Mouse (Mus musculus): ENCODE measurements around the gene Mymx. TPM values are rescaled to one million over a fixed set of nuclear protein-coding genes. Genes with fewer than 3 reads are reported as not detected.
"Not testable (repeated sequence)": the region's sequence is repeated elsewhere in the genome, so short reads cannot be mapped to it uniquely, and the experiment has no call there.

Gene Mymx
- not detected for total RNA-seq (2021)

DNA sequence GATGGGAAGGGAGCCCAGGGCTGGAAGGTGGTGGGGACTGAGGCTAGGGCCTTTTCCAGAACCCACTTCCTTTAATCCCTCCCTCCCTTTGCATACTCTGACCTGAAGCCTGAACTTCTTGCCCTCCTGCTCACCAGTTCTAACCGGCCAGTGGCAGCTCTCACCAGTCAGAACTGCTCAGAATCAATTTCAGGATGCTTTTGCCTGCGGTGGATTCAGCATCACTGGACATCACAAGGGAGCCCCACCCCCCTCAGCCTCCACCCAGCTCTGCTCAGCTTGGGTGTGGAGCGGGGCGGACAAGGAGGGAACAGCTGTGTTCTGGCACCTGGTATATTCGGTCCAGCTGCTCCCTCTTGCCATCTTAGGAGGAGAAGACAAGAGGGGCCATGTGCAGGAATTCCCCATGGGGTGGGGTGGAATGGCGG, at the start of gene Mymx:
Mymx (minus strand) TSS at position 226 of the 428 bp plus-strand sequence.
- intact Hi-C loops (cut with DNase I) = no loop called here

DNA sequence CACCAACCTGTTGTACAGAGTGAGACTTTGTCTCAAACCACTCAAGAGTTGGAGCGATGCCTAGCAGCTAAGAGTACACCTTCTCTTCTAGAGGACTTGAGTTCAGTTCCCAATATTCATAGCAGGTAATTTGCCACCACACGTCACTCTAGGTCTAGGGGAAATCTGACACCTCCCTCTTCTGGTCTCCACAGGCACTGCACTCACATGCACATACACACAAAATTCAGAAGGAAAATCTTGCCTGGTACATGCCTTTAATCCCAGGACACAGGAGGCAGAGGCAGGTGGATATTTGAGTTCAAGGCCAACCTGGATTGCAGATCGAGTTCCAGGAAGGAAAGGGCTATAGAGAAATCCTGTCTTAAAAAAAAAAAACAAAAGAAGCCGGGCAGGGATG, 42.3 kb upstream of the Mymx start:
- intact Hi-C loops (cut with DNase I) = loop anchor here (5.0 kb wide), 1 partner anchor 167 kb away; the partner anchor contains the start of gene Spats1
- no peak for DNase-seq (ENCODE audit: low spot score in 2 of 2)

More for the DNA sequence above, at the start of gene Mymx:
- no peak for DNase-seq (ENCODE audit: low spot score in 2 of 2)

DNA sequence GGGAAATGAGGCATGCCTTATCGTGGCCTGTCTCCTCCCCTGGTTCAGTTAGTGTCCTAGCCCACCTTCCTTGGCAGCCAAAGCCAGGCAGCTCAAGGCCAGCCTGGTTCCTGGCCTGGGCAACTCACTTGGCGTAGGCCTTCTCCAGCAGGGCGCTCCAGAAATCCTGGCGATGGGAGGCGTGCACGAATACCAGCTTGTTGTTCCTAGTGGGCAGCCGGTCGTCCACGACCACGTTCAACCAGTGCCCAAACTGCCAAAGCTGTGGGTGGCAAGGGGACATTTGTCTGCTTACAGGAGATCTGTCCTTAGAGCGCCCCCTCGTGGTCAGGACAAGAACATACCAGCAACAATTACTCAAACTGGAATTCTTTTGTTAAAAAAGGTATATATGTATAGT, 40.8 kb upstream of the Mymx start:
- DNase-seq (ENCODE audit: low spot score in 2 of 2) = peak; percentile 61 to 64
- intact Hi-C loops (cut with DNase I) = loop anchor here (2.0 to 5.0 kb wide), 2 partner anchors 60 to 165 kb away; partner anchors contain the start of gene Spats1

DNA sequence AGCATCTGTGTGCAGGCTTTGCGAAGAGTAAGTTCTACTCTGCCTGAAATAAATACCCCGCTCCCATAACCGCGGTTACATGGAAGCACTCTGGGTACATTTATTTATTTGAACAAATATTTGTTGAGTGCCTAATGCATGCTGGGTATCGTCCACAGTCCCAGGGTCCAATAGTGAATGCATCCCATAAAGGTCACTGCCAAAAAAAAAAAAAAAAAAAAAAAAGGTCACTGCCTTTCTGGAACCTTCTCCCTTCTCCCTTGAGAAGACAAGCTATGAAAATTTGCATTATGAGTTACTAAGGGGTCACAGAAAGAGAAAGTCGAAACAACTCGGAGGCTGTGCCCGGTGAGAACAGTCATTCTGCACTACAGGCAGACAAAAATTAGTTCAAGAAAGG, 40.1 kb upstream of the Mymx start:
- intact Hi-C loops (cut with DNase I) = loop anchor here (2.0 to 5.0 kb wide), 2 partner anchors 59 to 165 kb away; partner anchors contain the start of gene Spats1
- no peak for DNase-seq (ENCODE audit: low spot score in 2 of 2)

DNA sequence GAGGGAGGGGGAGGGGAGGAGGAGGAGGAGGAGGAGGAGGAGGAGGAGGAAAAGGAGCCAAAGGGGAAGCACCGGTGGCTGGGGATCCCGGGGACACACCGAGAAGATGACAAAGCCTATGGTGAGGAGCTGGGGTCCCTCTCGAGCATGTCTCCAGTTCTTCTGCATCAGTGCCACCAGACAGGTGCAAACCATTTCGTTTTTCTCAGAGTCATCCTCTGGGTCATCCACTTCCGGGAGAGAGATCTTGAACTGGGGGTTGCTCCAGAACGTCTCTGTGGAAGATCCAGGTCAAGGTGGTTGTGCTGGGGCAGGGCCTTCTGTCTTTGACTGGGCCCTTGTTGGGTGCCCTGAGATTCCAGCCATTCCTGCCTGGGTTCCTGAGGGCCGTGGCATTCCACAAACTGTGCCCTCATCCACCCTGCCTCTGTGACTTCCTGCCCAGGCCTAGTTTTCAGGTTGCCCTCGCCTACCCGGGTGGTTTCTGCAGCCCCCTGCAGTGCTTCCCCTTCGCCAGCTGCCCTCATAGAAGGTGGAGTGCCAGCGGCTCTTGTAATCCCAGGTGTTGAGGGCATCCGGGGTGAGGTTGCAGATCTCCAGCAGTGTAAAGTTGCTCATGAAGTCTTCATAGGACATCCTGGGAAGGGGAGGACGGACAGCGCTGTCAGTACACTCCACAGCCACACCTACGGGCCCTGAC, 36.8 kb upstream of the Mymx start:
- intact Hi-C loops (cut with DNase I) = no loop called here
- no peak for DNase-seq (ENCODE audit: low spot score in 2 of 2)

DNA sequence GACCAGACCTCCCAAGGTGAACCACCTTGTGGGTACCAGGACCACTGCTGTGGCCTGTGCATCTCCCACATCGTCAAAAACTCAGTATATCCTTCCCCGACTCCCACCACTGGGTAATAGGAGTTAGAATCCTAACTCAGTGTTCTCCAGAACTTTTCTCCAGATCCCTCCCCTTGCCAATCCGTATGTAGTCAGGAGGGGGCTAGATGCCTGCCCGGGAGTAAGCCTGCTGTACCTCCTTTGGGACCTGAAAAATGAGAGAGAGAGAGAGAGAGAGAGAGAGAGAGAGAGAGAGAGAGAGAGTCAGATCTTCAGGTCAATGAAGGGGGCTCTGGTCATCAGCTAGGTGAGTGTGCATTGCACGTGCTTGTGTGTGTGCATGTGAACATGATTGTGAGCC, 32.1 kb upstream of the Mymx start:
- intact Hi-C loops (cut with DNase I) = loop anchor here (5.0 kb wide), 1 partner anchor 37 kb away; the partner anchor contains the start of gene Slc29a1
- no peak for DNase-seq (ENCODE audit: low spot score in 2 of 2)

DNA sequence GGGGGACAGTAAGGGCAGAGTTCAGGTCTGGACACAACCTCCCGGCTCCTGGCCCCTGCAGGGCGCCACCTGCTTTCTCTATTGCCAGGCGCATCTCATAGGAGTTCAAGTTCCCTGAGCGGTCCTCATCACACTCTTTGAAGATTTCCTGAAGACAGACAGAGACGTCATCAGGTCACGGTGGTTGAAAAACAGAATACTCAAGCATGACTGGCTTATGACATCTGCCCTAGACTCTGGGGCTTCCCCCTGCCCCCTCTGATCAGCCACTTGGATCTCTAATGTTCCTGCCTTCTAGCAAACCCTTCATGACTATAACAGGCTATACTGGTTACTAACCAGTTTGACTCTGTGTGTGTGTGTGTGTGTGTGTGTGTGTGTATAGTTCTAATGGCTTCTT, 30.0 kb upstream of the Mymx start:
- DNase-seq (ENCODE audit: low spot score in 2 of 2) = no peak
- intact Hi-C loops (cut with DNase I) = loop anchor here (5.0 kb wide), 1 partner anchor 35 kb away; the partner anchor contains the start of gene Slc29a1

DNA sequence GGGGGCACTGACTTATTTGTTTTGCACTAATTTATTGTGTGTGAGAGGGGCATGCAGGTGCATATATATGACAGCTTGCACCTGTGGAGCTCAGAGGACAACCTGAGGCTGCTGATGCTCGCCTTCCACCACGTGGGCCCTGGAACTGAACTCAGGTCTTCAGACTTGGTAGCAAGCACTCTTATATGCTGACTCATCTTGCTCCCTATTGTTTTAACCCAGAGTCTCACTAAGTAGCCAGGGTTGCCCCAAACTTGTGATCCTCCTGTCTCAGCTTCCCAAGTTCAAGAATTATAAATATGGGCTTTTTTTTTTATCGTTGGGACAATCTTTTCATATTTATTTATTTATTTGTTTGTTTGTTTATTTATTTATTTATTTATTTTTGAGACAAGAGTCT, 29.1 kb upstream of the Mymx start:
- no peak for DNase-seq (ENCODE audit: low spot score in 2 of 2)
- intact Hi-C loops (cut with DNase I) = loop anchor here (5.0 kb wide), 1 partner anchor 34 kb away; the partner anchor contains the start of gene Slc29a1

DNA sequence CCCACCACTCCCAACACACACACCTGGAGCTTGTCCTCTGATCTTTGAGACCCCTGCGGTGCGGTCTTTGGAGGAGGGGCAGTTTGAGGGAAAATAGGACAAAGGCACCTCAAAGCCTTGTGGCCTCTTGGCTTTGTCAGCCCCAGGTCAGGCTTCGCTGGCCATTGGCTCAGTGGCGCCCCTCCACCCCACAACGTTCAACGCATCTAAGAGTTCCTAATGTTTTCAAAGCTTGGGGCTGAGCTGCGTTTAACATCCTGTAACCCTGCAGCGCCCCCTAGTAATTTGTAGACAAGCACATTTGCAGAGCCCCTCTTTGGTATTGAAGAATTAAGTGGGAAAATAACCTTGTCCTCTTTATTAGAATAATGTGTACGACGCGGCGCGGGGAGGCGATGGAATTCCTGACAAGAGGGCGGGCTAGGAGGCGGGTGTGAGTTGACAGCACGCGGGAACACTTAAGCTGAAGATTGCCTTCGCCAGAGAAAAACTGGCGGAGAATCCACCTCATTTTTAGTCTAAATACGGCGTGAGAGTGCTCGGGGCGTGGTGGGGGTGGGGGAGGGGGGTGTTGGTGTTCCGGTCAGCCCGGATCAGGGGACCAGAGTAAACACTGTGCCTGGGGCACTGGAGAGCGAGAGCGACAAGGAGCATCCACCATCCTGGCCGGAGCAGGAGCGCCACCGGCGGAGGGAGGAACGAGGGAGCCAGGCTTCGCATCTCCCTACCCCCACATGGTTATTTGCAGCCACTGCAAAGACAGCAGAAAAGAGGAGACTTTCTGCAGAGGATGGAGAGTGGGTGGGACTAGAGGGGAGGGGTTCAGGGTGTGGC, 28.2 kb upstream of the Mymx start:
- peak; percentile 69 to 80 for DNase-seq (ENCODE audit: low spot score in 2 of 2)
- intact Hi-C loops (cut with DNase I) = loop anchor here (5.0 kb wide), 1 partner anchor 33 kb away; the partner anchor contains the start of gene Slc29a1

DNA sequence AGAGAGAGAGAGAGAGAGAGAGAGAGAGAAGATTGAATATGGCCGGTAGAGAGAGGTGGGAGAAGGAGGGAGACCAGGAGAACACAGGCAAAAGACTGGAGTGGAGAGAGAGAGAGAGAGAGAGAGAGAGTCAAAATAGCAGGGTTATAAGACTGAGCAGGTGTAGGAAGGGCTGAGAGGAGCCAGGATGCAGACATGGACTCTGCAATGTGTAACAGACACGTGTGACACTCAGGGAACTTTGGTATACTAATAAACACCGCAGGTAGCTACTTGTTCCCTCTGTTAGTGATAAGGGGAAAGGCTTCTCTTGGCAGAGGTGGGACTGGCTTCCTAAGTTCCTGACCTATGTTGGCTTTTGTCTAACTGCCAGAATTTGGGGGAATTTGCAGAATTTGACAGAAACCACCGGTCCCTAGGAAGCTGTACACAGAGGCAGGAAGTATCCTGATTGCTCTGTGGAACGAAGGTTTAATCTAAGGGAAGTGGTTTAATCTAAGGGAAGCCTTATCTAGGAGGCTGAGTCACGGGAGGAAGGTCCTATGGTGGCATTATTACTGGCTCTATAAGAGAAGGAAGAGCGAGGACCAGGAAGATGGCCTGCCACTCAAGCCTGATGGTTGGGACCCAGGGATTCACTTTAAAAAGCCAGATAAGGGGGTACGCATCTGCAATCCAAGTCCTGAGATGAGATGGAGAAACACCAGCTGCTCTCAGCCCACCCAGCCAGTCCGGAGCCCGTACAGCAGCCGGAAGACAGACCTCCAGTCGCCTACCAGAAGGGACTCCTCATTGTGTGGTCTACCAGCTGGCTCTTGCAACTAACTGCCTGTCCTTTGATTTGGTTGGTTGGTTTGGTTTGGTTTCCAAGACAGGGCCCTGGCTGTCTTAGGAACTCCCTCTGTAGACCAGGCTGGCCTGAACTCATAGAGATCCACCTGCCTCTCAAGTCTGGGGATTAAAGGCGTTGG, 27.3 kb upstream of the Mymx start:
- no peak for DNase-seq (ENCODE audit: low spot score in 2 of 2)
- intact Hi-C loops (cut with DNase I) = no loop called here

DNA sequence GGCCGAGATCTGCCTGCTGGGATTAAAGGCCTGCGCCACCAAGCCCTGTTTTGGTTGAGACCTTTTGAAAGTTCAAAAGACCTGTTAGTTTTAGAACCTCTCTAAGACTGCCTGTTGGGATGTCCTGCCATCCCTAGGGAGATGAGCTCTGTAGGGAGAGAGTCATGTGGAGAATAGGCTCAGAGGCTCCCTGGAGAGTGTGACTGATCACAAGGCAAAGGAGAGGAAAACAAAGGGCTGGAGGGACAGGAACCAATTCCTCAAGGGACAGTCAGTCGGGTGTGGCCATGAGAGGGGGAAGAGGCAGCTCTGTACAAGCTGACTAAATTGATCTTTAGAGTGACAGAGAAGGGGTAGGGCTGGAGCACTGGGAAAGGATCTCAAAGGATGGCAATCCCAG, 26.3 kb upstream of the Mymx start:
- no peak for DNase-seq (ENCODE audit: low spot score in 2 of 2)
- intact Hi-C loops (cut with DNase I) = no loop called here

DNA sequence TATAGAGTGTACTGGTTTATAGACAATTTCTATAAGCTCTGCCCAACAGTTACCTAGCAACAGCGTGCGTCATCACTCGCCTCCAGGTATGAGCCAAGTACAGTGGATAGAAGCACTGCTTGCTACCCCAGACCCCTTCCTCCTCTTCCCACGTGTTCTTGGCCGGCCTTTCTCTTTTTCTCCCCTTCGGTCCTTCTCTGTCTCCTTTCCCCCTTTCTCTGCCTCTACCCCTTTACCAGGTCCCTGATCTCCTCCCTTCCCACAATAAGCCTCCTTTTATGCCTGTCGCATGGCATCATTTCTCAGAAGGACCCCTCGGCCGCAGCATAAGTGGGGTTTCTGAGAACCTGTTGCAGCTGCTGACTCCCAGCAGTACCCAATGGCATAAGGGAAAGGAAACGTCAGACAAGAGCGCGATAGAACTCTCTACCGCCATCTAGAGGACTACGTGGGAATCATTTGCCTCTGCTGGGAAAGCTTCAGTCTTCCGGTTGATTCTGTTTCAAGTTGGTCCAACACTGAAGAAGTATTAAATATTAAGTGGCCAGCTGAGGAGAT, 24.8 kb upstream of the Mymx start:
- intact Hi-C loops (cut with DNase I) = loop anchor here (1.0 kb wide), 1 partner anchor 42 kb away; no protein-coding TSS in a partner anchor
- peak; percentile 79 to 85 for DNase-seq (ENCODE audit: low spot score in 2 of 2)

DNA sequence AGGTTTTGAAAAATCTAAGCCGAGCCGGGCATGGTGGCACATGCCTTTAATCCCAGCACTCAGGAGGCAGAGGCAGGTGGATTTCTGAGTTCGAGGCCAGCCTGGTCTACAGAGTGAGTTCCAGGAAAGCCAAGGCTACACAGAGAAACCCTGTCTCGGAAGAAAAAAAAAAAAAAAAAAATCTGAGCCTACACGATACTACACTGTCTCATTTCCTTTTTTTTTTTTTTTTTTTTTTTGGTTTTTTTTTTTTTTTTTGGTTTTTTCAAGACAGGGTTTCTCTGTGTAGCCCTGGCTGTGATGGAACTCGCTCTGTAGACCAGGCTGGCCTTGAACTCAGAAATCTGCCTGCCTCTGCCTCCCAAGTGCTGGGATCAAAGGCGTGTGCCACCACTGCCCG, 21.5 kb upstream of the Mymx start:
- intact Hi-C loops (cut with DNase I); DNase-seq (ENCODE audit: low spot score in 2 of 2): not testable (repeated sequence)

DNA sequence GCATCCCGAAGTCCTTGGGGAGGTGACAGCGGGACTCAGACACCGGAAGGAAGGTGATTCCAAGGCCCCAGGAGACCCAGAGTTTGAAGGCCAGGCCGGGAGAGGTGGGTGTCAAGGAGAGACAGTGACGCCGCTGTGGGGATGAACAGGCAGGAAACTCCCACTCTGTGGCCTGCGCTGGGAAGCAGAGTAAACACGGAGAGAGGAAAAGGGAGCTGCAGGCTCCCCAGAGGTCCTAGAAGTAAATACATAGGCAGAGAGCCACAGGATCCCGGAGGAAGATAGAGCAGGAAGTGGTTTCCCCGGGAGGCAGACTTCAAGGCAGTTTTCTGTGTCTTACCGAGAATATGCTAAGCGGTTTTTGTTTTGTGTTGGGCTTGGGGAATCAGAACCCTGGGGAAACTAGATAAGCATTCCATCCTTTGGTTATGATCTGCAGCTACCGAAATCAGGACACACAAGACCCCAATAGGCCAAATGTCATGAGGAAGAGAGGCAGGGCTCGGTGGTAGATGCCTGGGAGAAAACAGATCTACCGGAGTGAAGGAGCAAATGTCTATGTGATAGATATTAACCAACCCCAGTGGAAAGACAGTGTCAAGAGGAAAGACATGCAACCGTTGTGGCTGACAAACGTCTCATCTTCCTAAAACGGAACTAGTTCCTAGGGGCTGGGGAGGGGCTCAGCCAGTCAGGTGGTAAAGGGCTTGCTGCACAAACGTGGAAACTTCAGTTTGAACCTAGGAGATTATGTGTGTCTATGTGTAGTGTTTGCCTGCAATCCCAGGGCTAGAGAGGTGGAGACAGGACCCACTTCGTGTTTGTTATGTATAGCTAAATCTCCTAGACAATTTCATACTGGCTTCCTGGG, 17.7 kb upstream of the Mymx start:
- intact Hi-C loops (cut with DNase I) = no loop called here
- DNase-seq (ENCODE audit: low spot score in 2 of 2) = no peak

DNA sequence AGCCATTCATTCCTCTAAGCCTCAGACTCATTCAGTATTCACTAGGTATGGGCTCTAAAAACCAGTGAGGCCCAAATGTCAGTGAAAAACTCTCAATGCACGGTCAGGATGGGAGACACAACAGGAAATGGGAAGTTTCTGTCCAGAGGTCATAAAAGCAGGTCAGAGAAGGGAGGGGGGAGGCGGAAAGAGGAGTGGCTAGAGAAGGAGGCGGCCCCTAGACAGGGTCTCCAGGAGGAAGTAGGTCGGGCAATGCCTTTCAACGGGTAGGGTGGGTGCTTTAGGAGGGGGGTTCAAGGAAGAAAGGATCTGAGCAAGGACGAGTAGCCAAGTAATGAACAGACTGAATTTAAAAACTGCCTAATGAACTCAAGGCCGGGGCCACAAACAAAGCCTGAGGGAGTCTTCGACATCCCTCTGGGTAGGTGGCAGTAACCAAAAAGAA, 17.1 kb upstream of the Mymx start:
- intact Hi-C loops (cut with DNase I) = no loop called here
- no peak for DNase-seq (ENCODE audit: low spot score in 2 of 2)

DNA sequence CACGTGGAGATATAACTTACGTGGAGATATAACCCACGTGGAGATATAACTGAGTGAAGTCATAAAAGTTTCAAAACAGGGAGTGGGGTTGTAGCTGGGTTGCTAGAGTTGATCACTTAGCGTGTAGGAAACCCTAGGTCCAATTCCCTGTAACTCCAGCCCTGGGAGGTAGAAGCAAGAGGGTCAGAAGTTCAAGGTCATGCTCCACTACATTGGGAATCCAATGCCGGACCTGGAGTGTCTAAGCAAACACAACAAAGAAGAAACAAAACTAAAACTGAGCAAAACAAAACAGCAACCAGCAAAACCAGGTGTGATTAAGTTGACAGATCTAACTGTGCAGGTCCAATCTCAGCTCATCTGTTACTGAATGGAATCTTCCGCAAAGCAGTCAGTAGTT, 15.8 kb upstream of the Mymx start:
- no peak for DNase-seq (ENCODE audit: low spot score in 2 of 2)
- intact Hi-C loops (cut with DNase I) = no loop called here

DNA sequence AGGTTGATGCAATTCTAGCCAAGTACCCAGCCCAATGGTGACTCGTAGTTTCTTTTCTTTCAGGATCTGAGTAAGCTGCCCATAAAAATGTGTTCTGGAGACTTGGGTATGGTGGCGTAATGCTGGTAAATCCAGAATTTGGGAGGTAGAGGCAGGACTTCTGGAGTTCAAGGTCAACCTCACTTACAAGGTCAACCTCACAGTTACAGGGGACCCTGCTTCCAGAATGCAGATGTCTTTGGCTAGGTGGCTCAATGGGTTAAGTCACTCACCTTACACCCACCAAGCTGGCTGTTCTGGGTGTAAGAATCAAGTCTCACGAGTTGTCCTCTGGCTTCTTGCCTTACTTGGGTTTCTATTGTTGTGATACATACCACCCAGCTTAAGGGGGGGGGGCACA, 14.8 kb upstream of the Mymx start:
- intact Hi-C loops (cut with DNase I) = no loop called here
- no peak for DNase-seq (ENCODE audit: low spot score in 2 of 2)

DNA sequence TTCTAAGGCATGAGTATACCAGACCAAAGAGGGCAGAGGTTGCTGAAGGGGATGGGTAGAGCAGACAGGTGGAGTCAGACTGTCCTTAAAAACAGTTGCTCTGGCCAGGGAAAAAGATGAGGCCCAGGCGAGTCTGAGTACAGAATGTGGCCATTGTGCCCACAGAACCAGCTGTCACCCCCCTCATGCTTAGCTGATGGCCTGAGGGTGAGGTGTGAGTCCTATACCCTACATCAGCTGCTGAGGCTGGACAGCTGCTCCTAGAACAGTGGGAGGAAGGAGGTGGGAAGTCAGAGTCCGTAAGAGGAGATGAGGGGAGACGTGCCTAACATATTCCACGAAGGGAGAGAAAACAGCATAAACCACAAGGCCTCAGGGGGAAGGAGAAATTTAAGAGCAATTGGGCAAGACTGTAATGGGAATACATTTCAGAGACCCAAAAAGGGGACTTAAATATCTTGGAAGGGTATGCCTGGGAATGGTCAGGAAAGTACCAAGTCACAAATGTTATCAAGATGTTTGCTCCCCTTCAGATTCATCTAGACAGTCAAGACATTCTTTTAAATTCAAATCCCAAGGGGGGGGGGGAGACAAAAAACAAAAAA, 14.2 kb upstream of the Mymx start:
- no peak for DNase-seq (ENCODE audit: low spot score in 2 of 2)
- intact Hi-C loops (cut with DNase I) = no loop called here

All from left cerebral cortex, postnatal 25 days (tissue).